Mouse (Mus musculus): ENCODE results near the gene Hist1h4d. TPM values are rescaled to one million over a fixed set of nuclear protein-coding genes. Genes with fewer than 3 reads are reported as not detected.
"Not testable (repeated sequence)": the region's sequence is repeated elsewhere in the genome, so short reads cannot be mapped to it uniquely, and the experiment has no call there.

Gene Hist1h4d
- total RNA-seq, 2 experiments from 2014 or later = 134 to 145 TPM

DNA sequence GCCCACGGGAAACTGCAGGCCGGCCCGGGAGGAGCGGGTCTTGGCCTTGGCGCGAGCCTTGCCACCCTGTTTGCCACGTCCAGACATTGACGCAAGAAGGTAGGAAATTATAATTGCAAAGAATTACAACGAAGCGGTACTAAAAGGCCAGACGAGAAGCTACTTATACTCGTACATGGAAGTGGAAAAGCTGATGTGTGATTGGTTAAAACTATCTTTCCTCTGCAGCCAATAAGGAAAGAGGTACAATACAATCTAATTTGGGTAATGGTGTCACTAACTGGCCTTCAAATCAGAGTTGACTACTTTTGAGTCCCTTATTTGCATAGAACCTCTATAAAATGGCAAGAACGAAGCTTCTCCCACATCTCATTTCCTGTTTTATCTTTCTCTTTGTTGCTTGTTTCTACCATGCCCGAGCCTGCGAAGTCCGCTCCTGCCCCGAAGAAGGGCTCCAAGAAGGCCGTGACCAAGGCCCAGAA is 10.3 kb upstream of the Hist1h4d start, which contains the start of the genes Hist1h2ae and Hist1h2bg:
Gene Hist1h2ae (minus strand): TSS at position 199 of the 482 bp plus-strand sequence.
Gene Hist1h2bg (plus strand): TSS at position 375 of the 482 bp plus-strand sequence.
- intact Hi-C loops (cut with DNase I) = no loop called here
- peak; percentile 57 to 87 for DNase-seq (ENCODE audit: extremely low spot score in 1 of 2, low spot score in 2 of 2)

GRCm38 (mm10) chr13:23571504-23572217 is 9.7 kb upstream of the Hist1h4d start:
- DNase-seq (ENCODE audit: extremely low spot score in 1 of 2, low spot score in 2 of 2); intact Hi-C loops (cut with DNase I): not testable (repeated sequence)

DNA sequence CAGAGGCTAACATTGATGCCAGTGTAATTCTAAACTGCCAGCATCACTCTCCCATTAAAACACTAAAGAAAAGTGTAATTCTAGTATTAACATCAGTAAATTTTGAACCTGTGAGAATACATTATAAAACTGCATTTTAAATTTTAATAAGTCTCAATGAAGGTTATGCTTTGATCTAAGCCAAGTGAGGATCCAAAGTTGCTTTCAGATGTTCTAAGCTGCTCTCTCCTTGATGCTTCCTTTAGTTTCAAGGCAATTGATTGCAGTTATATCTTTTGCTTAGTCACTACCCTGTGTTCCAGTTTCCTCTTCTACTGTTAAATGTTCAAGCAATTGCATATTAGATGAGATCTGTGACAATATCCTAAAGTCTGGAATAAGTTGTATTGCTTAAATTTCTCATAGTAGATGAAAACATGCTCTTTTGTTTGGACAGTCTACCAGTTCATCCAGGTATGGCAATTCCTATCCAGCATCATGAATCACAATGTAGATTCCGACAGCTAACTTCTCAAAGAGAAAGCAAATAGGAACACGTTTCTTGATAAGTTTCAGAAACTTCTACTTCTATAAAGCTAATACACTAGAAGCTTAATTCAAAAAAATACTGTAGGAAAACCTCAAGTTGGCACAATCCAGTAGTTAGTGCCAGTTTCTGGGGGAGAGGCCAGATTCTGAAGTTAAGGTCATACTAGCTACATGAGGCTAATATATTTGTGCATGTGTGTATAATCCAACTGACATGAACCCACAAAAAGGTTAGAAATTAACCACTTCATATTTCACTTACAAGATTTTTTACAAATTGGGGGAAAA is 9.0 kb upstream of the Hist1h4d start:
- intact Hi-C loops (cut with DNase I) = no loop called here
- DNase-seq (ENCODE audit: extremely low spot score in 1 of 2, low spot score in 2 of 2) = no peak

- intact Hi-C loops (cut with DNase I); DNase-seq (ENCODE audit: extremely low spot score in 1 of 2, low spot score in 2 of 2): not testable (repeated sequence)
These were observed 8.1 kb upstream of the Hist1h4d start for GRCm38 (mm10) chr13:23573034-23573897.

- intact Hi-C loops (cut with DNase I) = not testable (repeated sequence)
- DNase-seq (ENCODE audit: extremely low spot score in 1 of 2, low spot score in 2 of 2) = peak; percentile 92 to 98
These were observed 7.4 kb upstream of the Hist1h4d start, which contains the start of the genes Hist1h2bf and Hist1h2ad for GRCm38 (mm10) chr13:23573898-23574524. Gene Hist1h2bf (minus strand): TSS chr13:23574196. Gene Hist1h2ad (plus strand): TSS chr13:23574381.

DNA sequence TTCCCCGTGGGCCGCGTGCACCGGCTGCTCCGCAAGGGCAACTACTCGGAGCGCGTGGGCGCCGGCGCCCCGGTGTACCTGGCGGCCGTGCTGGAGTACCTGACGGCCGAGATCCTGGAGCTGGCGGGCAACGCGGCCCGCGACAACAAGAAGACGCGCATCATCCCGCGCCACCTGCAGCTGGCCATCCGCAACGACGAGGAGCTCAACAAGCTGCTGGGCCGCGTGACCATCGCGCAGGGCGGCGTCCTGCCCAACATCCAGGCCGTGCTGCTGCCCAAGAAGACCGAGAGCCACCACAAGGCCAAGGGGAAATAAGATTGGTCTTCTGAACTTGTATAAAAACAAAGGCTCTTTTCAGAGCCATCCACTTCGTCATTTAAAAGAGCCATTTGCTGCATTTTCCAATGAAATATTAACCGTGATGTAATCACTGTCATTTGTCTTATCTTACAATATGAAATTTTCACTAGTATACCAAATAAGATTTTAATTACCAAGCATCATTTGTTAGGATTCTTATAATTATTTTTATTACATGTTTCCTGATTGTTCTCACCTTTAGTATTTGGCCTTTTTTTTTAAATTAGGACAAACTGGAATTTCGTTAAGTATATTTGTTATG is 6.7 kb upstream of the Hist1h4d start:
- intact Hi-C loops (cut with DNase I); DNase-seq (ENCODE audit: extremely low spot score in 1 of 2, low spot score in 2 of 2): not testable (repeated sequence)

- intact Hi-C loops (cut with DNase I) = no loop called here
- DNase-seq (ENCODE audit: extremely low spot score in 1 of 2, low spot score in 2 of 2) = peak in 1 of 2 experiments; percentile 75
These were observed 6.0 kb upstream of the Hist1h4d start, which contains the start of gene Hist1h3d for GRCm38 (mm10) chr13:23575271-23575851. Gene Hist1h3d (plus strand): TSS chr13:23575763.

DNA sequence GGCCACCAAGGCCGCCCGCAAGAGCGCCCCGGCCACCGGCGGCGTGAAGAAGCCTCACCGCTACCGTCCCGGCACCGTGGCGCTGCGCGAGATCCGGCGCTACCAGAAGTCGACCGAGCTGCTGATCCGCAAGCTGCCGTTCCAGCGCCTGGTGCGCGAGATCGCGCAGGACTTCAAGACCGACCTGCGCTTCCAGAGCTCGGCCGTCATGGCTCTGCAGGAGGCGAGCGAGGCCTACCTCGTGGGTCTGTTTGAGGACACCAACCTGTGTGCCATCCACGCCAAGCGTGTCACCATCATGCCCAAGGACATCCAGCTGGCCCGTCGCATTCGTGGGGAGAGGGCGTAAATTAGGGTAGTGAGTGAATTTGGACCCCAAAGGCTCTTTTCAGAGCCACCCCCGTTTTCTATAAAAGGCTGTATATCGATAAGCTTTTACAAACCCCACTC is 5.5 kb upstream of the Hist1h4d start:
- DNase-seq (ENCODE audit: extremely low spot score in 1 of 2, low spot score in 2 of 2); intact Hi-C loops (cut with DNase I): not testable (repeated sequence)

- no peak for DNase-seq (ENCODE audit: extremely low spot score in 1 of 2, low spot score in 2 of 2)
- intact Hi-C loops (cut with DNase I) = no loop called here
These were observed 5.0 kb upstream of the Hist1h4d start for GRCm38 (mm10) chr13:23576351-23576881.

- DNase-seq (ENCODE audit: extremely low spot score in 1 of 2, low spot score in 2 of 2) = no peak
These were observed 4.3 kb upstream of the Hist1h4d start for GRCm38 (mm10) chr13:23576906-23577639.

DNA sequence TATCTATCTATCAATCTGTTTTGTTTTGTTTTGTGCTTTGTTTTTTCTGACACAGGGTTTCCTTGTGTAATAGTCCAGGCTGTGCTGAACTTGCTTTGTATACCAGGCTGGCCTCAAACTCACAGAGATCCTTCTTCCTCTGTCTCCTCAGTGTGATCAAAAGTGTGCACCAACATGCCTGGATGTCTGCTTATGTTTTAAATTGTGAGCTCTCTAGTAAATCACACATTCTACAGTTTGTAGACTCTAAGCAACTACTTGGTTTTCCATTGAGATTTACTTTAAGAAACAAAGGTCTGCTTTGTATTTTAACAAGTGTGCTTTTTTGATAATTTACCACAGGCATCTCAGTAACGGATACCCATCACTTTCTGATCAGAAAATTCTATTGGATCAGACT is 3.6 kb upstream of the Hist1h4d start:
- no peak for DNase-seq (ENCODE audit: extremely low spot score in 1 of 2, low spot score in 2 of 2)
- intact Hi-C loops (cut with DNase I) = no loop called here

More at GRCm38 (mm10) chr13:23576906-23577639, 4.3 kb upstream of the Hist1h4d start:
- intact Hi-C loops (cut with DNase I) = no loop called here

GRCm38 (mm10) chr13:23582219-23583056 is 1.0 kb downstream of the Hist1h4d start:
- intact Hi-C loops (cut with DNase I) = loop anchor here (5.0 kb wide), 2 partner anchors 100 to 155 kb away; partner anchors contain the start of genes Hist1h1c, Hist1h2ac and Hist1h2bc
- no peak for DNase-seq (ENCODE audit: extremely low spot score in 1 of 2, low spot score in 2 of 2)

GRCm38 (mm10) chr13:23583387-23584068 is 2.1 kb downstream of the Hist1h4d start:
- intact Hi-C loops (cut with DNase I) = loop anchor here (5.0 kb wide), 2 partner anchors 99 to 154 kb away; partner anchors contain the start of genes Hist1h1c, Hist1h2ac and Hist1h2bc
- no peak for DNase-seq (ENCODE audit: extremely low spot score in 1 of 2, low spot score in 2 of 2)

GRCm38 (mm10) chr13:23584331-23584730 is 2.9 kb downstream of the Hist1h4d start:
- intact Hi-C loops (cut with DNase I) = loop anchor here (5.0 kb wide), 2 partner anchors 98 to 153 kb away; partner anchors contain the start of genes Hist1h1c, Hist1h2ac and Hist1h2bc
- DNase-seq (ENCODE audit: extremely low spot score in 1 of 2, low spot score in 2 of 2) = no peak

- intact Hi-C loops (cut with DNase I) = no loop called here
- peak; percentile 44 to 76 for DNase-seq (ENCODE audit: extremely low spot score in 1 of 2, low spot score in 2 of 2)
These were observed 3.6 kb downstream of the Hist1h4d start for GRCm38 (mm10) chr13:23585029-23585441.

All from left cerebral cortex, postnatal 10 days (tissue).